Mouse (Mus musculus): Measurements from ENCODE around the gene H2-DMb1. TPM values are rescaled to one million over a fixed set of nuclear protein-coding genes. Genes with fewer than 3 reads are reported as not detected.
"Not testable (repeated sequence)": the region's sequence is repeated elsewhere in the genome, so short reads cannot be mapped to it uniquely, and the experiment has no call there.

H2-DMb1 gene
- total RNA-seq, 2 experiments from 2014 or later = 1.4 to 1.8 TPM

DNA sequence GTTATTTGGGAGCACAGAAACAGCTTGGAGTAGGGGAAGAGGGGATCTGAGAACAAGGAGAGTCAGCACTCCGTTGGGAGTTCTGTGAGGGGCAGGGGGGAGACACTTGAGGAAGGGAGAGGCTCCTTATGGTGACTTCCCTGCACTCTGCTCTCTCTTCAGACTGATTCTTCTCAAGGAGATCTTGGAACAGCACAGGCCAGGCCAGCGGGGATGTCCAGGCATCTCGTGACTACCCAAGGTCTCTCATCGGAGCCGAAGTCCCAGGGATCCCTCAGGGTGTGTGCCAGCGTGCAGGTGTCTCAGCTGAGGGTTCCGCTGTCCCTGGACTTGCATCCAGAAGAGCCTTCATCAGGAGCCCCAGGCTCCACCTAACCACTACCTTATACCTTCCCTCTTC is 14.2 kb upstream of the H2-DMb1 start:
- no peak for DNase-seq
- intact Hi-C loops (cut with DNase I) = no loop called here

DNA sequence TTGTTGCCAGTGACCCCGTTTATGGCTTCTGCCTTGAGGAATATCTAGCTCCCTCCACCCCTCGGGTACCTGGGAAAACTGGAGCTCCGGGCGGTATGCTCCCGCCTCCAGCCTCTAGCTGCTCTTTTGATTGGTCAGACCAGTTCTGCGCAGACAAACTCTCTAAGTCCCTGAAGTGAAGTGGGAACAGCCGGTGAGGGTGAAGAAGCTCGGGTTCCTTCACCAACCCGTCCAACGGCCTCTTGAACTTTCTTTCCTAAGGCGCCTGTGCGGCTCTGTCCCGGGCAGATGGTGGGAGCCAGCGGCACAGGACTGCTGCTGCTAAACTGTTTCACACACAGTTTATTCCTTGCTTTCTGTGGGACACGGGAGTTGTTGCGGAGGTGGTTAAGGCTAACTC is 13.5 kb upstream of the H2-DMb1 start:
- peak; percentile 30 to 39 for DNase-seq
- intact Hi-C loops (cut with DNase I) = no loop called here

DNA sequence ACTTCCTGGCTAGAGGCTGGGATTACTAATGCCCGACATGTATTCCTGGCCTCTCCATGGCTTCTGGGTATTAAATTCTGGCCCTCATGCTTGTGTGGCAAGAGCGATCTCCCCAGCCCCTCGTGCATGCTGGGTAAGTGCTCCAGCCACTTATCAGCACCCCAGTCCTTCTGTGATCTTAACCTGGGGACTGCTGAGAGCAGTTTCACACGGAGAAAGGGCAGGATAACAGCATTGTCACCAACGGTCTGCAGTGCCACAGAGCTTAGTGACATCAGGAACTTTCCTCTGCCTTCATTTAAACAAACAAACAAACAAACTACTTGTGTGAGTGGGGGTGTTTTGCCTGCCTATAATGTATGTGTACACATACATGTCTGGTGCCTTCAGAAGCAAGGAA is 12.6 kb upstream of the H2-DMb1 start:
- DNase-seq = no peak
- intact Hi-C loops (cut with DNase I) = no loop called here

DNA sequence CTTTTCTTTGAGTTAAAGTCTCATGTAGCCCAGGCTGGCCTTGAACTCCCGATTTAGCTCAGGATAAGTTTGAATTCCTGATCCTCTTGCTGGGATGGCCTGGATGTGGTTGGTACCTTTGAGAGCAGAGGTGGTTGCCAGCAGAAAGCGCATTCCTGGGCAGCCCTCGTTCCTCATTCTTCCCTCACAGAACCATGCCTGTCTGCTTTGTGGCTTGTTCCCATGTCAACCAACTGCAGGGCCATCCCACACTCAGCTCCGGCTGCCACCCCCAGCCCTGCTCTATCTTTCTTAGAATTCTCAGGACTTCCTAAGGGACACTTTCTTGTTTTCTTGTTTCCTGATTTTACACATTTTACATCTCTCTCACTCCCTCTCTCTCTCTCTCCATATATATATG is 11.4 kb upstream of the H2-DMb1 start:
- intact Hi-C loops (cut with DNase I) = no loop called here
- DNase-seq = no peak

DNA sequence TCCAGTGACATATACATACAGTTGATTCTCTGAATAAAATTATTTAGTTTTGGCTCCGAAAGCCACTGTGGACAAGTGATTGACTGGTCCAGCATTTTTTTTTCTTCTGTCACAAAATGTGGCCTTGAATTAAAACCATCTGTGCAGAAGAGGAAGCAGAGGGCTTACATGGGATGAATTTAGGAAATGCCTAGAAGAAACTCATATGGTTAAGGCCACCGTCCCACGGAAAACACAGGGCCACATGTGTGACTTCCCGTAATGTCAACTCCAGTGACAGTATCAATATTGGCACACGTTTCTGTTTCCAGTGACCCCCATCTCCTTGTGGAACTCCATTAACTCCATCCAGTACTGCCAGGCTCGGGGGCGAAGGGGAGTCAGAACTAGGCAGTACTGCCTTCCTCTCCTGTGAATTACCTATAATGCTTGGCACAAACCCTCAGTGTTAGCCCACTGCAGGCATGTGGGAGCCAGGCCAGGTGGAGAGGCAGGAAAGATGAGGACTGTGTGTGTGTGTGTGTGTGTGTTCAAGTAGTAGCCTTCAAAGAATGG is 10.3 kb upstream of the H2-DMb1 start:
- DNase-seq = no peak
- intact Hi-C loops (cut with DNase I) = no loop called here

DNA sequence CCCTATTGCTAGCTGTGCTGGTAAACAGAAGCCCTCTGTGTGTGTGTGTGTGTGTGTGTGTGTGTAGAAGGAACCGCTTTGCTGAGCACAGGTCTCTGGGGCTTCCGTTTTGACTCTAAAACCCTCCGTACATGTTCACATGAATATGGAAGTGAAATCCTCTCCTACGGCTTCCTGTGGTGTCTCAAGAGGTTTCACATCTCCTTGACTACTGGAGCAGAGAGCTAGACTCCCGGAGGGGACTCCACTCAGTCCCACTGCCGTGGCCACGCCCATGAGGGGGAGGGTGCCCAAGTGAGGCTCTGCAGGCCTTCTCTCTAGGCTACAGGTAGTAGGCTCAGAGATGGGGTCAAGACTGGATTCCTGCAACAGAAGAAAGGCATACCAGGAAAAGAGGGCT is 9.8 kb upstream of the H2-DMb1 start, which contains the start of gene H2-DMb2:
Gene H2-DMb2, plus strand, starts transcription at position 275 of the 400 bp plus-strand sequence.
- intact Hi-C loops (cut with DNase I) = no loop called here
- peak; percentile 71 to 73 for DNase-seq

DNA sequence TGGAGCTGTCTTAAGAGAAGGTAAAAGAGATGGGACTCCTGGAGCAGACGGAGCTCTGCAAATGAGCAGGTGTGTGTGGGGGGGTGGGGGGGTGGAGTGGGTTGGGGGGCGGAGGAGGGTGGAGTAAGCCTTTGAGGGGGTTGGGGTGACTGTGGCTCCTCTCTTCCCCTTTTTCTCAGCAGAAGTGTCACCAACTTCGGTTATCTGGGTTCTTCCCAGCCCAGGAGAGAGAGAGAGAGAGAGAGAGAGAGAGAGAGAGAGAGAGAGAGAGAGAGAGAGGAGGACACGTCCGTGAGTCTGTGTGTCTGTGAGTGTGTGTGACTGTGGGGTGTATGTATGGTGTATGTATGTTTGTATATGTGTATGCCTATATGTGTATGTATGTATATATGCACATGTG is 9.4 kb upstream of the H2-DMb1 start:
- no peak for DNase-seq
- intact Hi-C loops (cut with DNase I) = no loop called here

DNA sequence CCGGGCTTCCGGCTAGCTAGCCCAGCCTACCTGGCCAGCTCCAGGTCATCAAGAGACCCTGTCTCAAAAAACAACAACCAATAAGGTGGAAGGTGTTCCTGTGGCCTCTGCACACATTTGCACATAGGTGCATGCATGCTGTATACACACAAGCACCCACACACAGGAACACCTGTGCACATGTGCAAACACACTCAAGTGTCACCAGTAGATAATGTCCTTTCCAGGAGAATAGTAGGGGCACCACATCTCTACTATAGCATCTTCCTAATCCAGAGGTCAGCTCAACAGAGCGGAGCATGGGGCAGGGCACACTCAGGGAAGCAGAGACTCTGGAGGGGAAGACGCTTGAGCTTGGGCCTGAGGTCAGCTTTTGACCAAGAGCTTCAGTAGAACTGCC is 8.7 kb upstream of the H2-DMb1 start:
- DNase-seq; intact Hi-C loops (cut with DNase I): not testable (repeated sequence)

DNA sequence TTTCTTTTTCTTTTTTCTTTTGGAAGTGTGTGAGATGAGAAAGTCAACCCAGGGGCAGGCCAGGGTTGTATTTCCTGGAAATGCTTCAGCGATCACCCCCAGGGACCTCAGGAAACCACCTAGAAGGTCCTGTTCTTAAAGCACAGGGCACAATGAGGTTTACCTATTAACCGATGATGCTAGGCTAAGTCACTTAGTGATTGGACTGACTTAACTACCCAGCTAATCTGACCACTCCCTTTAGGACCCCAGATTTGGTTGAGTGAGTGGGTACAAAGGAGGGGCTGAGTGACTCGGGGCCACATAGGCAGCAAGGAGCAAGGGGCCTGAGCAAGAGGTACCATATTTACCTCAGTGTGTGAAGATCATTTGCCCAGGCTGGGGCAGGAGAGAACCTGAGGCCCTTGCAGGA is 7.9 kb upstream of the H2-DMb1 start:
- DNase-seq = no peak
- intact Hi-C loops (cut with DNase I) = no loop called here

DNA sequence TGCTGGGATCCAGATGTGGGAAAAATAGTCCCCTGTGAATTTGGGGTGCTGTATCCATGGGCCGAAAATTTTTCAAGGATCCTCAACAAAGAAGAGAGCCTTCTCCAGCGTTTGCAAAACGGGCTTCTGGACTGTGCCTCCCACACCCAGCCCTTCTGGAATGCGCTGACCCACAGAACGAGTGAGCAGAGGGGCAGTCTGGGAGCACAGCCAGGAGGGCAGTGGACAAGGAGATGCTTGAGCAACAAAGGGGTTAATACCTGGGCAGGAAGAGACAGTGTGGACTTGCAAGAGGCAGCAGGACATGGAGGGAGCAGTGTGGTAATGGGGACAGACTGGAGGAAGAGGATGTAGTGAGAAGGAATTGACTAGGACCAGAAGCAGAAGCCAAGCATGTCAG is 2.7 kb downstream of the H2-DMb1 start:
- intact Hi-C loops (cut with DNase I) = no loop called here
- DNase-seq = no peak

DNA sequence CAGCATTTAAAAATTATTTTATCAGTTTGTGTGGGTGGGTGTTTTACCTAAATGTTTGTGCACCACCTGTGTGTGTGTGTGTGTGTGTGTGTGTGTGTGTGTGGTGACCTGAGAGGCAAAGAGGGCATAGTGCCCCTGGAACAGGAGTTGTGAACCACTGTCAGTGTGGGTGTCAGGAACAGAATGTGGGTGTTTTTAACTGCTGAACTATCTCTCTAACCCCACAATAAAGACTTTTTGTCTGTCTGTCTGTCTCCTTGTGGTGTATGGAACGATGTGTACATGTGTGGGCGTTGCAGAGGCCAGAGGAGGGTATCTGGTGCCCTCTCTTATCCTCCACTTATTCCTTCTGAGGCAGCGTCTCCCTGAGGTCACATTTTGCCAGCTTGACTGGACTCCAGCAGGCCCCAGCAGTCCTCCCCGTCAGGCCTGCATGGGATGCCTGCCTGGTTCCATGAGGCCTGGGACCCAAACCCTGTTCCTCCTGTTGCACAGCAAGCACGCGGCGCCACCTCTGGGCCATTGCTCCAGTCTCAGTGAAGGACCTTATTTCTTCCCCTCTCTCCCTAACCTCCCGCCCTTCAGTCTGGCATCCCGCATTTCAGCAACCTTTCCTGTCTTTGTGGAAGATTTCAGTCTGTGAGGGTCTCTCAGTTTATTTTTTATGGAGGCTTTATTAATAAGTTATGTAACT is 11.5 kb downstream of the H2-DMb1 start:
- intact Hi-C loops (cut with DNase I) = no loop called here
- DNase-seq = peak in 1 of 2 experiments; percentile 34

DNA sequence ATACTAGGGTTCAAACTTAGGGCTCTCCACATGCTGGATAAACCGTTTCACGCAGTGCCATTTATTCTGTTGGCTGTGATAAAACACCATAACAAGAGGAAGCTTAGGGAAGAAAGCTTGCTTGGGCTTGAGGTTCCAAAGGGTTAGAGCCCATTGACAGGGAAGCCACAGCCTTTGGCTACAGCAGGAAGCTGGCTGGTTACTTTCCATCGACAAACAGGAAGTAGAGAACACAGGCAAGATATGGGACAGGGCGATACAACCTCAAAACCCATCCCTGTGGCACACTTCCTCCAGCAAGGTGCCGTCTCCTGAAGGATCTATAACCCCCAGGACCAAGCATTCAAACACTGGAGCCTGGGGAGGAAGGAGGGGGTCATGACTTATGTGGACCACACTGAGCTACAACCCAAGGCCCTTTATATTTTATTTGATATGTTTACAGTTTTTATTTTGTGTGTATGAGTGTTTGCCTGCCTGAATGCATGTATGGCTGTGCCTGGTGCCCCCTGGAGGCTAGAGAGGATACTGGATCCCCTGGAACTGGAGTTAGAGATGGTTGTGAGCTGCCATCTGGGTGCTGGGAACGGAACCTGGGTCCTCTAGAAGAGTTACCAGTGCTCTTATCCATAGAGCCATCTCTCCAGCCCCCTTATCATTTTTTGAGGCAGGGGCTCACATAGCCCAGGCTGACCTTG is 12.3 kb downstream of the H2-DMb1 start:
- no peak for DNase-seq
- intact Hi-C loops (cut with DNase I) = no loop called here

DNA sequence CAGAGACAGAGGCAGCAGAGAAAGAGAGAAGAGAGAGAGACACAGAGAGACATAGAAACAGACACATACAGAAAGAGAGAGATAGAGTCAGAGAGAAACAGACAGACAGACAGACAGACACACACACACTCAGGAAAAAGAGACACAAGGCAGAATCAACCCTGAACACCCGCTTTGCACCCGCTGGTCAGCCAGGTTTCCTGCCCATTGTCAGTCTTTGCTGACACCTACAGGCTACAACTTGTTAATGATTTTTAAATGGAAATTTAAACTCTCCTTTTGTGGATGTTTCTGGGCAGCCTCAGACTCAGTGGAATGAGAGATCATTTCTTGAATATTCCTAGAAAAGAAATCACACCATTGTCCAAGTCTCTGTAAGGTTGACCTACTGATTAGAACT is 16.4 kb downstream of the H2-DMb1 start:
- intact Hi-C loops (cut with DNase I) = loop anchor here (1.0 to 2.0 kb wide), 3 partner anchors 34 to 92 kb away; no protein-coding TSS in a partner anchor
- peak; percentile 39 to 58 for DNase-seq

DNA sequence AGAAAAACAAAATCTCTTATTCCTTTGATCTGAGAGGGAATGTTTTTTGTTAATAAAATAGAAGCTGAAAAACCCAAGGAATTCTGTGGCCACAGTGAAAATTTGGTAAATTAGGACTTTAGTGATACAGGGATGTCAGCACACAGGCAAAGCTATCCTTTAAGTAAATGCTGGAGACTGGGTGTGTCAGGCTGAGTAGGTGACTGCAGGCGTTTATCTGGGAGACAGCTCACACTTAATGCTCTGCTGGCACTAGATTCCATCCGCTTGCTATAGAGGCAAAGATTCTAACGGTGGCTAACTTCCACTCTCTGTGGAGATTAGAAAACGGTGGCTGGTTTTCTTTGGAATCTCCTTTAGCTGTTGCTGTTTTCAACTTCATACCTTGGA is 17.6 kb downstream of the H2-DMb1 start:
- no peak for DNase-seq
- intact Hi-C loops (cut with DNase I) = loop anchor here (1.0 to 10.0 kb wide), 4 partner anchors 34 to 234 kb away; no protein-coding TSS in a partner anchor

DNA sequence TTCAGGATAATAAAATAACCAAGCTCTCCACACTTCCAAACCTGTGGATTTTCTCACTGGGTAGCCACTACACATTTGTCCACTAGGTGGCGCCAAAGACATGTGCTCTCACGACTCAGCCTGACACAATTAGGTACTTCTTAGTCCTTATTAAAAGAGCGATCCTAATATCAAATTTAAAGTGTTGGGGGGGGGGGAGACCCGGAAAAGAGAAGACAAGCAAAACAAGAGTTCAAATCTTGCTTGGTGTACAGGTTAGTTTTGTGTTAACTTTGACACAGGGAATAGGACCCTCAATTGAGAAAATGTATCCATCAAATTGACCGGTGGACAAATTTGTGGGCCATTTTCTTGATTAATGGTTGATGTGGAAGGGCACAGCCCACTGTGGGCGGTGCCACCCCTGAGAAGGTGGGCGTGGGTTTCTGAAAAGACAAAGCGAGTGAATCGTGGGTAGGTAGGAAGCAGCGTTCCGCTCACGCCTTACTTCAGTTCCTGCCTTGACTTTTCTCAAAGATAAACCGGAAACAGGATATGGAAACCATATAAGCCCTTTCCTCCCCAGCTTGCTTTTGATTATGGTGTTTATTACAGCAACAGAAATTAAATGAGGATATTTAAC is 18.1 kb downstream of the H2-DMb1 start:
- intact Hi-C loops (cut with DNase I) = loop anchor here (1.0 to 10.0 kb wide), 4 partner anchors 33 to 234 kb away; no protein-coding TSS in a partner anchor
- peak; percentile 81 to 91 for DNase-seq

DNA sequence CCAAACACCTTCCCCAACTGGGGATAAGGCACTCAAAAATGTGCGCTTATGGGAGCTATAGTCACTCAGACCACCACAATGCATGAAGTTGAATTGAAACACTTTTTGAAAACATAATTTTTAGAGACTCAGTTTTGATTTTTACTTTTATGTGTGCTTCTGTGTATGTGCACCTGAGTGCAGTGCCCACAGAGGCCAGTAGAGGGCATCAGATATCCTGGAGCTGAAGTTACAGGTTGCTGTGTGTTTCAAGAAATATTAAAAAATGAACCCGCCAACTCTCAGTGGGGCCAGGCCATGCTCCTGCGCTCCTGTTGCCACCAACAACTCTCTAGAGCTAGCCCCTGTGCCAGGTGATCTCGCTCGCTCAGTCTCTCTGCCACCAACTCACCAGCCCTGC is 19.7 kb downstream of the H2-DMb1 start:
- intact Hi-C loops (cut with DNase I) = loop anchor here (10.0 kb wide), 2 partner anchors 142 to 232 kb away; no protein-coding TSS in a partner anchor

DNA sequence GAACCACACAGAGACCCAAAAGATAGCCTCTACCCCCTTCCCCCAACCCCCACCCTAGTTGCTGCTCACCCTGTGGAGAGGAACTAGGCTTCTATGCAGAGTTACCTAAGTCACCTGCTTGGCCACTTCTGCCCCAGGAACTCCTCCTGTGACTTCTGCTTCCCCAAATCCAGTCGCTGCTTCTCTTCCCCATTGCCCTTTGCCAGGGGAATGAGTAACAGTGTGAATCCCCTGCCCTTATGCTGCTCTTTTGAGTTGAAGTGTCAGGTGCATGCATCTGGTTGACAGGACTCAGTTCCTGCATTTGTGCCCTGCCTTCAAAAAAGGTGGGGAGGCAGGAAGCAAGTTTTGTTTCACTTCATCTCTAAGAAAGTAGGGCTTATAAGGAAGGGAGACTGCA is 21.2 kb downstream of the H2-DMb1 start:
- intact Hi-C loops (cut with DNase I) = loop anchor here (10.0 kb wide), 2 partner anchors 141 to 231 kb away; no protein-coding TSS in a partner anchor
- no peak for DNase-seq

More for the DNA sequence above, 19.7 kb downstream of the H2-DMb1 start:
- DNase-seq = no peak

DNA sequence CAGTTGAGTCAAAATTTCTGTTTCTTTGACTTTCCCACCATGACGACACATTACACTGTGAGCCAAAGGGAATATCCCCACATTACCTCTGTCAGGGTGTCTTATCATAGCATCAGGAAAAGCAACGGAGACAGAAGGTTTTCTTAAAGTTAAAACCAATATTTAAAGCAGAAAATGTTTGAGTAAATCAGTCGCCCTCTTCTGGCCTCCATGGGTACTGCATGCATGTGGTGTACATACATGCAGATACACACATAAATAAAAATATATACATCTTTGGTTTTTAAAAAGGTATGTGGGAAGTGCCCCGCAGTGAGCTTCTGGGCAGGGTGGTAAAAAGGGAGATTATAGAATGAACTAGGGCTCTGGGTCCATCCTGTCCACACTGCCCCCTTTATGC is 24.3 kb downstream of the H2-DMb1 start:
- DNase-seq = no peak
- intact Hi-C loops (cut with DNase I) = loop anchor here (10.0 kb wide), 2 partner anchors 138 to 228 kb away; no protein-coding TSS in a partner anchor

DNA sequence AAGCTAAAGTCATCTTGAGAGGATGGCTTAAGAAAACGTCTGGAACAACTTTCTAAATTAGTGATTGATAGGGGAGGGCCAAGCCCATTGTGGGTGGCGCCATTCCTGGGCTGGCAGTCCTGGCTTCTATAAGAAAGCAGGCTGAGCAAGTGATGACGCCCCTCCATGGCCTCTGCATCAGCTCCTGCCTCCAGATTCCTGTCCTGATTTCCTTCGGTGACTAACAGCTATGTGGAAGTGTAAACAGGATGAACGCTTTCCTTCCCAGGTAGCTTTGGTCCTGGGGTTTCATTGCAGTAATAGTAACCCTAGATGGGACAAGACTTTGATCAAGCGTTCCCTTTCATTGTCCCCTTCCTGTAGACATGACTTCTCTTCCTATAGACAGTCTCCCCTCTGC is 26.1 kb downstream of the H2-DMb1 start:
- intact Hi-C loops (cut with DNase I) = loop anchor here (10.0 kb wide), 2 partner anchors 136 to 226 kb away; no protein-coding TSS in a partner anchor
- DNase-seq = no peak

DNA sequence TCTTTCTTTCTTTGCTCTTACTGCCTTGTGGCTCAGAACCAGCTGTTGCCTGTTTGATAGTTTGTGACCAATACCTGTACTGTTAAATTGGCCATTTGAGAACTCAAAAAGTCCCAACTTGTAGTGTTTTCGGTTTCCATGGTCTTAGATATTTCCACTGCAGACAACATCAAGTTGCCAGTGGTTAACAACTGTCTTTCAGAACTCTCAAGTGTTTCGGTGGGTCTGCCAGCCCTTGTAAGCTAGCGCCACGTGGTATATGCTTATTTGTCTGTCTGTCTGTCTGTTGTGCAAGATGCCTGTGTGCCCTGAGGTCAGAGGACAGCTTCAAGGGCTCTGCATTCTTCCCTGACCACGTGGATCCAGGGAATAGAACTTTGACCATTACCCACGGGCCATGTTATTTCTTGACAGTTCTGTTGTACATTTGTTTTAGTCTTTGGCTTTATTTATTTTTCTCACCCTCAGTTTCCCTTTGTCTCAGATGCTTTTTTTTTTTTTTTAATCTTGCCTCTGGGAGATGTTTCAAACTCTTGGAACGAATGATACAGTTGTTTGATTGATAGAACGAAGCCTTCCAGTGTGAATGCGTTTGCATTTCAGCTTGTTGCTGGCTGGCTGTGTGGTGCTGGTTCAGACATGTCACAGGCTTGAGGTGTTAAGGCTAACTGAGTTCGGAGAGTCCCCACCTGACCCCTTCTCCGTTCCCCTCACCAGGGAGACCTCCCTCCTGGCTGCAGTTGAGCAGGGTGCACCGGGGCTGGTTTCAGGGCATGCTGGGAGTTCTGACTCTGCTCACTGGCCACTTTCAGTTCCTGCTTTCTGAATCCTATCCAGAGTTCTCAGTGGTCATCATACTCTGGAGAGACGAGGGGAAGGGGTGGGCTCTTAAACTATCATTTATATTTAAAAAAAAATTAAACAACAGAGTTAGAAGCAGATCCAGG is 27.3 kb downstream of the H2-DMb1 start:
- DNase-seq = no peak
- intact Hi-C loops (cut with DNase I) = loop anchor here (10.0 kb wide), 2 partner anchors 135 to 225 kb away; no protein-coding TSS in a partner anchor
